Mouse (Mus musculus): Measurements from ENCODE around the gene Ccdc155.

Gene Ccdc155

DNA sequence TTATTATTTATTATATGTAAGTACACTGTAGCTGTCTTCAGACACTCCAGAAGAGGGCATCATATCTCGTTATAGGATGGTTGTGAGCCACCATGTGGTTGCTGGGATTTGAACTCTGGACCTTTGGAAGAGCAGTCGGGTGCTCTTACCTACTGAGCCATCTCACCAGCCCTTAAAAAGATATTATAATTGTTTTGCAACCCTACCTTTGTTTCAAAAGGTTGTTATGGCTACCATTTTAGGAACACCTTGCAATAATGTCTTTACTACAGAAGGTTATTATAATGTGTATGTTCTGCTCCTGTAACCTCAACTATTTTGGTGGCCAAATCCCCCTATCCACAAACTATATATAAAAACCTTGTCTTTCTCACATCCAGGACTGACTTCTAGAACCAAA lies 51.6 kb downstream of the Ccdc155 start:
- in situ Hi-C loops (cut with MboI; ENCODE audit: unreplicated experiment in 2 of 2) = loop anchor here in 1 of 2 experiments (10.0 kb wide), 1 partner anchor 168 kb away; the partner anchor contains the start of gene Prmt1

DNA sequence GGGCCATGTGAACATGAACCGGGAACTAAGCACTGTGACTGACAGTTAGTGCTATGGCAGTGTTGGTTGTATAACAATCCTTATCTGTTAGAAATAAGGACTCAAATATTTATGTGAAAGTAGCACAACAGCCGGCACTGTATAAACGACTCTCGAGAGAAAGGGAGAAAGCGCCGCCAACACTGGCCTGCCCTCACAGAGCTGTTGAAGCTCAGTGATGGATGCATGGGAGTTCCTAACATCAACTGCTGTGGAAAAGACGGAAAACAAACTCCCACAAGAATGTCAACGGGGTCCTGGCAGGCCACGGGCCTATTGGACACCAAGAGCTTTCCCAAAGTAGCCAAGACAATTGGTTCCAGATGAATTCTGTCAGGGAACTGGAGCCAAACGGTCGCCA lies 53.4 kb downstream of the Ccdc155 start:
- in situ Hi-C loops (cut with MboI; ENCODE audit: unreplicated experiment in 2 of 2) = loop anchor here in 1 of 2 experiments (10.0 kb wide), 1 partner anchor 167 kb away; the partner anchor contains the start of gene Prmt1

DNA sequence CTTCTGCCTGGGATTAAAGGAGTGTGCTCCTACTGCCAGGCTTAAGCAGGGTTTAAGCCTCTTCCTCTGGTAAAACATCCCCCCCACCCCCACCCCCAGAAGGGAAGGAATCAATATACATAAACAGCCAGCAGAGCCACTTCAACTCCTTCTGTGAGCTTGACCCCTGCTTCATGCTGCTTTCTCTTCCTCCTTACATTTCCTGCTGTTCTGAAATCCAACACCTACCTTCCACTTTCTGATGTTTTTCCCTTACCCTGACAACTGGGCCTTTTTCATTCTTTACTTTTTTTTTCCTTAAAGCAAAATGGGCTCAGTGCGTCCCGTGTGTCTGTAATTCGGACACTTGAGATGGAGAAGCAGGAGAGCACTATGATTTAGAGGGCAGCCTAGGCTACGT lies 54.4 kb downstream of the Ccdc155 start:
- in situ Hi-C loops (cut with MboI; ENCODE audit: unreplicated experiment in 2 of 2) = loop anchor here in 1 of 2 experiments (10.0 kb wide), 1 partner anchor 166 kb away; the partner anchor contains the start of gene Prmt1

DNA sequence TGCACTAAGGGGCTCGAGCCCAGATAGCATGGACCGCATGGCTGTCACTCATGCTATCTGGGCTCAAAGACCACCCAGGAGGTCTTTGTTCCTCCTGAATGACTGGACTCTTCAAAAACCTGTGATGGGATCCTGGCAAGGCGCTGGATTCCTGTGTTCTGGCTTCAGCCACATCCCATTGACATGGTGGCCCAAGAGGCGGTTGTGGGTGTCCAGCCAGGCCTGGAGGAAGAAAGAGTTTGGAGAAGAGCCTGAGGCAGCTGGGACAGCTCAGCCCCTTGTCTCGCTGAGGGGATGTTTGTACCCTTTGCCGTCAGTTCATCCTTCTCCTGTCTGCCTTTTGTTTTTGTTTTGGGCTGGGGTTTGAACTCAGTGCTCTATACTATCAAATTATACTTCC lies 55.1 kb downstream of the Ccdc155 start:
- in situ Hi-C loops (cut with MboI; ENCODE audit: unreplicated experiment in 2 of 2) = no loop called here

DNA sequence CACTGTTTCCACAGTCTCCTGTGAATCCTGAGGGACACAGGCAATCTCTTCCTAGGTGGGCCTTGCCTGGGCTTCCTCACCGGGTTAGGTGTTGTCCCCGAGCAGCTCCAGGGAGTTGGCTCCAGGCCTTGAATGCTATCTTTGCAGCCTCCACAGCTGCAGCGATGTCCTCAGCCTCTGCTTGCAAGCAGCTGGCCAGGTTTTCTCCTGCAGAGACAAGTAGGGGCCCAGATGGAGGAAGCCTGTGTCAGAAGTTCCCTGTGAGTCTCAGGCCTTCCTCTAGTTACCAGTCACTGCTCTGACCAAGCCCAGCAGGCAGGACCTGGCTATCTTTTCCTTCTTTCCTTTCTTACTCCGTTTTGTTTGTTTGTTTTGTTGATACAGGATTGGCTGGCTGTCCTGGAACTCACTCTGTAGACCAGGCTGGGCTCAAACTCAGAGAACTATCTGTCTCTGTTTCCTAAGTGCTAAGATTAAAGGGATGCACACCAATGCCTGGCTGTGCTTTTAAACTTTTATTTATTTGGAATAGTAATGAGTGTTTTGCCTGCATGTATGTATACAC lies 56.1 kb downstream of the Ccdc155 start:
- in situ Hi-C loops (cut with MboI; ENCODE audit: unreplicated experiment in 2 of 2) = no loop called here

DNA sequence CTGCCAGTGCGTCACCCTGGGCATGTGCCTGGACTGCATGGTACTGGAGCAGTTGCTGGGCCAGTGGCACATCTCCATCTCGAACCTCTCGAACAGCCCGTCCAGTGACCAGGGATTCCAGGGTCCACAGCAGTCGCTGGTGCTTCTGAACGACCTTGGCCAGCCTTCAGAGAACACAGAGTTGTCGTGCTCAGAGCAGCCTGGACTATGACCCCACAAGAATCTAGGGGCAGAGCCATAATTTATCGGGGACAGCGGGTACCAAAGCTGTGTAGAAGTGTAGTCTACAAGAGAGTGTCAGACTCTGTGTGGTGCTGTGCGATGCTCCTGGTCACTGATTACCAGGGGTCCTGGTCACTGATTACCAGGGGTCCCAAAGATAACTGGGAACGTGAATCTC lies 56.8 kb downstream of the Ccdc155 start:
- in situ Hi-C loops (cut with MboI; ENCODE audit: unreplicated experiment in 2 of 2) = no loop called here

DNA sequence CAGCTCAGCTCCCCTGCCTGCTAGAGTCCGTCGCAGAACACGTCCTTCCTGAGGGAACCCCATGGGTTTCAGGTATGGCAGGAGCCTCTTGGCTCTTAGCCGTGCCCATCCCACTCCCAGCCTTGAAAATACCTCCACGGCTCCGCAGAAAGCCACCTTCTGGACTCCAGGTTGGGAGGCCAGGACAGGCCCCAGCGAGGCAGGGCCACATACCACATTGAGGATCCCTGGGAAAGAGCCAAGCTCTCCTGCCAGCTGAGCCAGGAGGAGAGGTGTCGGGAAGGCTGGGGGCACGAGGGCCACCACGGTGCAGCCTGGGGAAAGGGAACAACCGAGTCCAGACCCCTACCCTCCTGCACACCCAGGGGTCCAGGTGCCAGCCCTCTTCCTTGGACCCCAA lies 57.4 kb downstream of the Ccdc155 start:
- in situ Hi-C loops (cut with MboI; ENCODE audit: unreplicated experiment in 2 of 2) = no loop called here

DNA sequence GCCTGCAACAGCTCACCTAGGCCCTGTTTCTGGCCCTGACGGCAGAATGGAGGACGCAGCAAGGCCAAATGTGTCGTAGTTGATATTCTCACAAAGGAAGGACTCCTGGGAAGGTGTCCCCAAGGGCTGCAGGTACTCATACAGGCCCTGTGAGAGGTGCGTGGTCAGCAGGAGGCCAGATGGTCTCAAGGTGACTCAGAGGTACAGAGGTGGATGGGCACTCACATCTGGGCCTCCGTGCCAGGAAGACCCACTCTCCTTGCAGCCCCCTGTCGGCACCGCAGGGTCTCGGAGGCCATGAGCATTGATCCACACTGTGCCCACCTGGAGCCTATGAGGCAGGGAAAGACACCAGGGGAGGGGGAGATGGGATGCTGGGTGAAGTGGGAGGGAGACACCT lies 59.2 kb downstream of the Ccdc155 start:
- in situ Hi-C loops (cut with MboI; ENCODE audit: unreplicated experiment in 2 of 2) = no loop called here

DNA sequence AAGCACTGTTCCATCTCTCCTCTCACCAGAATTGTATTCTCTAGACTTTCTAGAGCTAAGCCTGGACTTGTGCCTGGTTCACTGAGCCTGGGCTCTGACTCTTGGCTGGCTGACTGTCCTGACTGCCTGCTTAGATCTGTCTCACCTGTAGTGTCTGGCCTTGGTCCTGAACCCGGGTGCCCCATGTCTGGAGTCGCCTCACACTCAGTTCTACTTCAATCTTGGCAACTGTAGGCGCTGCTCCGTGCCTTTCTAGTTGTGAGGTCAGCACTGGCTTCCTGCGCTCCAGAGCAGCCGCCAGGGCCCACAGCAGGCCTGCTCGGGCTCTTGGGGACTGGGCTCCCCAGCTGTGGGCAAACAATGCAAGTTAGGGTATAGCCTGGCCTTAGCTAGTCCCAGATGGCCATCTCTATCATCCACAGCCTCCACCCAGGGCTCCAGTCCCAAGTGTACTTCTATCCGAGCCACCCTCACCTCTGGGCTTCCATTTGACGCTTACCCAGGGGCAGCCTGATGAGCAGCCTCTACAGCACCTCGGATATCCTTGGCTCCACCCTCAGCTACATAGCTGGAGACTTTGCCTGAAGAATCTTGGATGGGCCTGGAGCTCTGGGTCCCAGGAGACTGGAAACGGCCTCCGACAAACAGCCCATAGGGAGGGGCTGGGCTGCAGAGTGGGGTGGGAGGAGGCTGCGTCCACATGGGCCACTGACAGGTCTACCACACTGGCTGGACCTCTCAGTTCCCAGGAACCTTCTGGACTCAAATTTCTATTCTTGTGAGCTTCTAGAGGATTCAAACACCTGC lies 60.1 kb downstream of the Ccdc155 start:
- in situ Hi-C loops (cut with MboI; ENCODE audit: unreplicated experiment in 2 of 2) = no loop called here

DNA sequence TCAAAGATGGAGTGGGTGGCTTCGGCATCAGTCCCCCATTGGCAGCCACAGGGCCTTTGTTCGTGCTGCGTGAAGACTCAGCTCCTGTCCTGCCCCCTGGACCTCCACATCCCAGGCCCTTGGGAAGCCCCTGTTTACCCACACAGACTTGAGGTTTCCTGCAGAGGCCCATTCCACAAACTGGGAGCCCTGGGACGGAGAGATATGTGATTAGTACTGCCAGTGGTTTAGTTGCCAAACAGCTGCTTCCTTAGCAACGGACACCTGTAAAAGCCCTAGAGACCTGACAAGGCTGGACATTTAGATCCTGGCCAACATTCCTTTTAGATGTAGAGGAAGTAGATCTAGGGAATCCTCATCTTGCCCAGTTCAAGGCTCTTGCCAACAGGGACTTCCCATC lies 62.8 kb downstream of the Ccdc155 start:
- in situ Hi-C loops (cut with MboI; ENCODE audit: unreplicated experiment in 2 of 2) = no loop called here

DNA sequence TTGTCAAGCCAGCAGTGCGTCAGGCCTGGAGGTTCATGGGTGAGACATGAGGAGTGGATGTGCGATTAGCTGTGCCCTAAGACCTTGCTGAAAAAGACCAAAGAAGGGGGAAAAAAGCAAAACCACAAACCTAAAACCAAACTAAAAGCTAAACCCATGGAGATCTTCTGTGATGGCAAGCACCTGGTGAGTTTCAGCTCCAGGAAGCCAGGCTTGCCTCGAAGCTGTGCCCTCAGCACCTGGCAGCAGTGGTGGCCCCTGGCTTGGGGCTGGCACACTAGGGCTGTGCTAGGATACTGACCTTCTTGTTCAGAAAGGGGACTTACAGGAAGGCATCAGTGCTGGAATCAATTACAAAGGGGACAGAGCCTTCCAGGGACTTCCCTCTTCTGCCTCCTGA lies 63.4 kb downstream of the Ccdc155 start:
- in situ Hi-C loops (cut with MboI; ENCODE audit: unreplicated experiment in 2 of 2) = no loop called here

DNA sequence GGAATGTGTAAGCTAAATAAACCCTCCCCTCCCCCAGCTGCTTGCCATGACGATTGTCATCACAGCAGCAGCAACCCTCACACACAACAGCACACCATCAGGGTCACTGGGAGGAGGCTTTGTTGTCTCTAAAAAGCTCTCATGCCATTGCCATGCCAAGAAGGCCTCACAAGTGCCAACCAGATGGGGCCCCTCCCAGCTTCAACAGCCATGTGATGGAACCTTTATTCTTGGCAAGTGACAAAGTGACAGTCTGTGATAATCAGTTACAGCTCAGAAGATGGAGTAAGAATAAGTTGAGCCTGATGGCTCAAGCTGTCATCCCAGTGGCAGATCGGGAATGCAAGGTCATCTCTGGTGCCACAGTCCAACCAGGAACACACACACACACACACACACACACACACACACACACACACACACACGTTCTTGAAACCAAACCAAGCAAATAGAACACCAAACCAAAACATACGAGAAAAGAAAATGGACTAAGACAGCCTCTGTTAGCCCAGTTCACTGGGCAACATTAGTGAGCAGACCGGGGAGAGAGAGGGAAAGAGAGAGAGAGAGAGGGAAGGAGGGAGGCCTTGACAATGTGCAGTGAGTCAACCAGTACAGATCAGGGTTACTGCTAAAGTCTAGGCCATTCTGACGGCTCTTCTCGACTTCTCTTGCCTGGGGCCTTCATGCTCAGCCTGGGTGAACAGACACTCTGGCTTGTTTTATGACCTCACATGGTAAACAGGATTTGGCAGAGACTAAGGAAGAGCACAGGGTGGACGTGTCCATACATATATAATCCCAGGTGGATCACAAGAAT lies 64.6 kb downstream of the Ccdc155 start:
- in situ Hi-C loops (cut with MboI; ENCODE audit: unreplicated experiment in 2 of 2) = loop anchor here in 1 of 2 experiments (5.0 kb wide), 1 partner anchor 58 kb away; no protein-coding TSS in a partner anchor

DNA sequence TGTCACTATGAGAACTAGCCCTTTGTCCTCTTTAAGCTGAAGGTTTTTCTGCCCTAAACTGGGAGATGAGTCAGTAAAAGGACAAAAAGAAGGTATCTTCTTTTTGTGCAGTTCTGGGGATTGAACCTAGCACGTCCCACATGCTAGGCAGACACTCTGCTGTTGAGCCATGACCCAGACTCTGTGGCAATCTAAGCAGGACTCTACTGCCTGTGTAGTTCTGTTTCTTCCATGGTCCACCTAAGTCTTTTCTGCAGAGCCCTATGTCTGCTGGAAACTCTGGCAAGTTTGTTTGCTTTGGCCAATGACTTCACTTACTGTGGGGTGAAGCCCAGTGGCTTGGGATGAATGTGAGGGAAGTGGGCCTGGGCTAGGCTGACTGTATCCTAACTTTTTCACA lies 66.3 kb downstream of the Ccdc155 start:
- in situ Hi-C loops (cut with MboI; ENCODE audit: unreplicated experiment in 2 of 2) = loop anchor here in 1 of 2 experiments (5.0 kb wide), 1 partner anchor 56 kb away; no protein-coding TSS in a partner anchor

DNA sequence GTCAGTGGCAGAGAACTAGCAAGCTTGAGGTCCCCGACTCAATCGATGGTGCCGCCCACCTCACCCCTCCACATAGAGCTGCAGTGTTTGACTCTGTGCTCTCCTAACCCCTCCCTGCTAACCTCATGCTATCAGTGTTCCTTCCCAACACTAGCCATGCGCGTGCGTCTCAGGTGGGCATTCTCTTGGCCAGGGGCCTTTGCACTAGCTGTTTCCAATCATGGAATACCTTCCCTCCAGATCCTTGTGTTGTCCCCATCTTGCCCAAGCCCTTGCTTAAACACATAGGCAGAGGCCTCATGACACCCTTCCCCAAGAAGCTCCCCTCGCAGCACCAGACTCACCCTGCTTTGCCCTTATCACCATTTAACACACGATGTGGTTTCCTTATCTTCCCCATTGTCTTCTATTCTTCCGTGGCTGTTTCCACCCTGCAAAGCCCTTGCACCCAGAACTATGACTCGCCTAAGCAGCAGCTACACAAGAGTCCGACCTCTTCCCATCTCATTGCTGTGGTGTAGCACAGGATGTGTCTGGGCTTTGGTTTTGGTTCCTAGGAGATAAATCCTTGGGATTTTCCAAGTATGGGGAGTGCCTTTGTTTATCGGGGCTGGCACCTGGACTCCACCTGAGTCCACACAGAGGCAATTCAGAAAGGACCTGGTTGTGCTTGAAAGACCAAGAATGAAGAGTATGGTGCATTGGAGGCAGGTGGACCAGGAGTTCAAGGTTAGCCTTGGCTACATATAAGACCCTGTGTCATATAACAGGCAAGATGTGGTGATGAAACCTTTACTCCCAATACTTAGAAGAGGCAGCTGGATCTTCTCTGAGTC lies 67.3 kb downstream of the Ccdc155 start:
- in situ Hi-C loops (cut with MboI; ENCODE audit: unreplicated experiment in 2 of 2) = loop anchor here in 1 of 2 experiments (5.0 kb wide), 1 partner anchor 55 kb away; no protein-coding TSS in a partner anchor

DNA sequence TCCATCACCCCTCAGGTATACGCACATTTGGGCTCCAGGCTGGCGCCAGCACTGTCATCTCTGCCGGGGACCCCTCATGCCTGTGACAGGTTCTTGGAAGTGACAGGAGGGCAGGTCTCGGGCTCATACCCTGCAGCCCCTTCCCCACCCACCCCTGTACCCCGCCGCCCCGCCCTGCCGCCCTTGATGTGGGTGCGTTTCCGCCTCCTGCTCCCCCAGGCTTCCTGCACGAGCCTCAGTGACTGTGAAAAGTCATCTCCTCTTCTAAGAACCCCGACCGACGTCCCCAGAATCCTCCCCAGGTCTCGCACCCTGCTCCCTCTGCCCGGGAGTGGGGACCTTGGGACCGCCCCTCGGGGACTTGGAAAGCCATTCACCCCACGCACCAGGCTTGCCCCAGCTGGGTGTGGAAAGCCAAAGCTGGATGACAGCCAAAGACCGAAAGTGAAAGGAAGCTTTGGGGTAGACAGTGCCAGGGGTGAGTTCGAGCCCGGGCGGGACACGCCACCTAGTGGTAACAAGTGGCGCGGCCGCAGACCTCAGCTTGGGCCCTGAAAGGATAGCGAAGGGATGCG lies 68.6 kb downstream of the Ccdc155 start, which contains the start of the genes Gm45713 and Flt3l:
Gene Gm45713, minus strand, starts transcription at position 239 of the 575 bp plus-strand sequence.
Gene Flt3l, minus strand, starts transcription at position 440 of the 575 bp plus-strand sequence.
- in situ Hi-C loops (cut with MboI; ENCODE audit: unreplicated experiment in 2 of 2) = loop anchor here in 1 of 2 experiments (5.0 kb wide), 1 partner anchor 54 kb away; no protein-coding TSS in a partner anchor

DNA sequence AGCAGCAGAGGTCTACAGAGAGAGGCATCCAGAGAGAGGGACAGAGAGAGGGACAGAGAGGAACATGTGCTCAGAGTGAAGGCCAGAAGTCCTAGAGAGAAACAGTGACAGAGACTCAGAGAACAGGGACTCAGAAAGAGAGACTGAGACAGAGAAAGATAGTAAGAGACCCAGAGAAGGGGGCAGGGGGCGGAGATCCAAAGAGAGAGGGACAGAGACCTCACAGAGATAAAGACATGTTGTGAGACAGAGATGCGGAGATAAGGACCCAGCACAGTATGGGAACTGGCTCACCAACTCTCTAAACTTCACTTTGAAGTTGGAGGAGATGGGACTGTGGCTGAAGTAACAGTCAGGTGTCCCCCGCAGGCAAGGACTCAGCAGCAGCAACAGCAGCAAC lies 69.3 kb downstream of the Ccdc155 start:
- in situ Hi-C loops (cut with MboI; ENCODE audit: unreplicated experiment in 2 of 2) = loop anchor here in 1 of 2 experiments (5.0 kb wide), 1 partner anchor 53 kb away; no protein-coding TSS in a partner anchor

DNA sequence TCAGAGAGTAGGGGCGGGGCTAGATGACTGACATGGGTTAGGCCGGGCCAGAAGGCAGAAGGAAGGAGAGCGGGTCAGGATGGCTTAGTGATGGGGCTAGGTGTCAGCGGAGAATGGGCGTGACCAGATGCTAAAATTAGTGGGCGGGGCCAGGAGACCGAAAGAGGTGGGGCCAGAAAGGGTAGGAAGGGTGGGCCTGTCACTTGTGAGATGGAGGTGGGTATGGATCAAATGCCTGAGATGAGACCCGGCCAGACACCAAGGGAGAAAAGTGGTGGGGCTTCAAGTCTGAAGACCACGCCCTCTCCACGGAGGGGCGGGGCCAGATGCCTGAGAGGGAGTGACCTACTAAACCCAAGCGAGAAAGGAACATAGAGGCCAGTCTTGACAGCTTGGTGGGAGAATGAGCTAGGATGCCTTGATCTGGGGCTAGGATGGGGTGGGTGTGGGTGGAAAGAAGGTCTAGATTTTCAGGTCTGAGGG lies 70.1 kb downstream of the Ccdc155 start:
- in situ Hi-C loops (cut with MboI; ENCODE audit: unreplicated experiment in 2 of 2) = loop anchor here in 1 of 2 experiments (5.0 kb wide), 1 partner anchor 52 kb away; no protein-coding TSS in a partner anchor
